Mouse (Mus musculus): ENCODE measurements around the gene Cabp4.

- no peak for TF ChIP-seq CTCF (IDR thresholded peaks at IDR 0.05; ENCODE audit: low read depth)
- TF ChIP-seq EP300 (IDR thresholded peaks at IDR 0.05; ENCODE audit: low read depth), result no peak
These were observed 40.5 kb downstream of the Cabp4 start for GRCm38 (mm10) chr19:4103294-4103693.
